Mouse (Mus musculus) brain, embryonic 14.5 days (tissue): ENCODE data around the gene Fgd3. TPM values are rescaled to one million over a fixed set of nuclear protein-coding genes. Genes with fewer than 3 reads are reported as not detected.

Experiments used
- DNase-seq: peaks from one replicate; pipeline ENCODE4 v3.0.0-alpha.2; 2011; ENCODE audit warnings: low read depth
- CTCF ChIP-seq: fragments of 200-500 bp; IDR thresholded peaks from 2 replicates; pipeline ENCODE4 v1.5.1; 2012; ENCODE audit warnings: inconsistent platforms, mild to moderate bottlenecking, moderate library complexity, borderline replicate concordance; ENCODE audit not compliant: insufficient read depth, insufficient read length; ENCODE audit errors: extremely low read depth
- POLR2A ChIP-seq: fragments of 200-500 bp; IDR thresholded peaks from 2 replicates; pipeline ENCODE4 v1.6.1; 2012; ENCODE audit warnings: mild to moderate bottlenecking, inconsistent platforms, borderline replicate concordance; ENCODE audit not compliant: poor library complexity, insufficient read depth, insufficient read length, severe bottlenecking; ENCODE audit errors: extremely low read depth
- polyA plus RNA-seq: library from polyadenylated mRNA; depleted of rRNA; stranded (reverse); fragments of >200 nt; gene quantifications from 2 replicates; pipeline ENCODE4 v1.2.3, GENCODE M21; 2012

Fgd3 gene
- polyA plus RNA-seq, 1 experiment = 8.6 TPM

- peak; percentile 28; the same call in 1 of the 2 replicates for TF ChIP-seq CTCF
- TF ChIP-seq POLR2A = no peak
Observed at GRCm38 (mm10) chr13:49338893-49339546, 18.9 kb upstream of the Fgd3 start.

GRCm38 (mm10) chr13:49335077-49335982 is 15.2 kb upstream of the Fgd3 start:
- TF ChIP-seq POLR2A (no peak), CTCF (no peak)
- peak; percentile 65 for DNase-seq

More at GRCm38 (mm10) chr13:49338893-49339546, 18.9 kb upstream of the Fgd3 start:
- DNase-seq = no peak

GRCm38 (mm10) chr13:49333250-49333649 is 13.1 kb upstream of the Fgd3 start:
- no peak for DNase-seq
- no peak for TF ChIP-seq CTCF
- no peak for TF ChIP-seq POLR2A

- DNase-seq = no peak
- TF ChIP-seq POLR2A (no peak), CTCF (no peak)
Observed at GRCm38 (mm10) chr13:49328101-49328500, 8.0 kb upstream of the Fgd3 start.

GRCm38 (mm10) chr13:49326246-49327206 is 6.4 kb upstream of the Fgd3 start:
- DNase-seq = peak; percentile 70
- TF ChIP-seq CTCF (peak; percentile 57; the same call in 1 of the 2 replicates), POLR2A (no peak)

GRCm38 (mm10) chr13:49324871-49325270 is 4.8 kb upstream of the Fgd3 start:
- no peak for TF ChIP-seq CTCF
- no peak for TF ChIP-seq POLR2A

GRCm38 (mm10) chr13:49322739-49323138 is 2.6 kb upstream of the Fgd3 start:
- DNase-seq = no peak
- TF ChIP-seq CTCF = no peak
- TF ChIP-seq POLR2A = no peak

More at GRCm38 (mm10) chr13:49324871-49325270, 4.8 kb upstream of the Fgd3 start:
- no peak for DNase-seq

GRCm38 (mm10) chr13:49322169-49322568 is 2.1 kb upstream of the Fgd3 start:
- TF ChIP-seq CTCF (no peak), POLR2A (no peak)
- no peak for DNase-seq

GRCm38 (mm10) chr13:49321452-49321851 is 1.3 kb upstream of the Fgd3 start:
- no peak for TF ChIP-seq POLR2A
- TF ChIP-seq CTCF = no peak
- no peak for DNase-seq

- TF ChIP-seq CTCF (no peak), POLR2A (no peak)
- no peak for DNase-seq
Observed at GRCm38 (mm10) chr13:49320514-49320913, 403 bp upstream of the Fgd3 start.
